Comparison of ENCODE assay signal across 17 mouse cellular contexts in the genomic region with DNA sequence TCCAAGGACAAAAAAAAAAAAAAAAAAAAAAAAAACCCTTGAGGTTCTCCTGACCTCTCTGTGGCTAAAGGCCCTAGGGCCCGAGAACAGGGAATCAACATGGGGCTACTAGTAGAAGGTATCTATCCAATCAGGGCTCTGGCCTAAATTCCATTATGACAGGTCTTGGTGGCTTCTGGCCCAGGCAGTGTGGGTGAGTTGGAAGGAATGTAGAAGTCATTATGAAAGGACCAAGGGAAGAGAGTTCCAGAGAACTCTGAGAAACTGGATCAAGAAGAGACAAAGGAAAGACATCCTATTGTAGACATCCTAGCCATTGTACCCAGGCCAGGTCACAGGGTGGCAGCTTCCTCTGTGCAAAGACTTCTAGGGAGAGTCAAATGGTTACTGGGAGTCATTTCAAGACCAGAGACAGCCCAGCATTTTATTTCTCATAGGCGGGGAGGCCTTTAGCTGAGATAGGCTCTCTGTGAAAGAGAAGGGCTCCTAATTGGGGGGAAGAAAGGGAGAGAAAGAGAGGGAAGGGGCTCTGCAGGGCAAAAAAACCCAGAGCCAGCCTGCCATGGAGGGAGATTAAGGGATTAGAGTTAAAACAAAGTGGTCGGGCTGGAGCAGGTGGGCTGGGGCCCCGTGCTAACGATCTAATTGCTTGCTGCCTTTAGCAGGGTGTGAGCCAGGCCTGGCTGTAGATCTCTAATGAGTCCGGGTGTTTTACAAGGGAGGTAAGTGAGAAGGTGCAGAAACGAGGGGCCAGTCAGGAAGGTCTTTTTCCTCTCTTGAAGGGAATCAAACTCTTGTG. TPM values are rescaled to one million over a fixed set of nuclear protein-coding genes. Genes with fewer than 3 reads are reported as not detected.
DNase-seq lines count a peak whose midpoint lies in the region; ATAC-seq and TF ChIP-seq lines count a peak whose summit lies in the region.
"Had no signal": no experiment of that assay in that cellular context is flagged by ENCODE, and none has a peak within 500 bp of the region (broad histone marks: within the 10 kb centered on the region; RNA-seq: fewer than 3 reads in every experiment).

No protein-coding gene starts in this region.

- H3K36me3 ChIP-seq in hindbrain, embryonic 10.5 days: peaks cover 5% of the 10 kb centered on the region; the same call in 1 of the 2 replicates
- peaks cover 3% of the 10 kb centered on the region; the same call in 1 of the 2 replicates for H3K36me3 ChIP-seq in midbrain, postnatal 0 days (ENCODE audit: insufficient read depth, low read length)
- no peaks in the 10 kb centered on the region for H3K36me3 ChIP-seq in heart, adult 2 months (ENCODE audit: control insufficient read depth, insufficient read depth, low read length)

- peaks cover 94% of the 10 kb centered on the region for H3K4me1 ChIP-seq in hindbrain, embryonic 10.5 days (replicated peaks)
- H3K4me1 ChIP-seq in midbrain, postnatal 0 days (ENCODE audit: insufficient read depth, low read length): no peaks in the 10 kb centered on the region
- no peaks in the 10 kb centered on the region for H3K4me1 ChIP-seq in heart, adult 2 months (ENCODE audit: control insufficient read depth, insufficient read depth, low read length)

- no peak overlapping the region for H3K9ac ChIP-seq in midbrain, postnatal 0 days (replicated peaks; ENCODE audit: low read length, poor library complexity, severe bottlenecking)
- no peak overlapping the region for H3K9ac ChIP-seq in heart, adult 2 months (ENCODE audit: low read depth, low read length)

- no peaks in the 10 kb centered on the region for H3K79me2 ChIP-seq in heart, adult 2 months (replicated peaks; ENCODE audit: control insufficient read depth, insufficient read depth, low read length)

- WGBS in hindbrain, embryonic 10.5 days: 35% methylated on average over 7 of the region's 7 CpGs
- 17% methylated on average over 7 of the region's 7 CpGs for WGBS in midbrain, postnatal 0 days
- 47% methylated on average over 7 of the region's 7 CpGs for WGBS in heart, adult 2 months

- no peak for ATAC-seq in midbrain, postnatal 0 days (ENCODE audit: low FRiP score)
- ATAC-seq in erythroblast, adult 5-6 weeks (replicated peaks; ENCODE audit: low FRiP score, poor library complexity, severe bottlenecking): no peak

- intact Hi-C loops in heart, adult 2 months (cut with DNase I): no loop called here

- no peak for DNase-seq in layer of hippocampus, adult 2 months (ENCODE audit: low spot score in 2 of 2)
- no peak for DNase-seq in layer of hippocampus, postnatal 36 days
- DNase-seq in cerebellum, adult 8-10 months: peak; percentile 25
- DNase-seq in hindbrain, embryonic 10.5 days (ENCODE audit: low spot score): no peak
- DNase-seq in midbrain, postnatal 0 days (ENCODE audit: low spot score): no peak
- no peak for DNase-seq in adrenal gland, adult 18-20 months (ENCODE audit: low spot score in 2 of 2)
- no peak for DNase-seq in heart, adult 2 months
- DNase-seq: gastrocnemius, postnatal 36 days; kidney, adult 9 months; lung, postnatal 36 days had no signal

- TF ChIP-seq CTCF in layer of hippocampus, adult 2 months (conservative IDR thresholded peaks at IDR 0.05): no peak
- TF ChIP-seq CTCF in midbrain, postnatal 0 days (IDR thresholded peaks at IDR 0.05): no peak
- no peak for TF ChIP-seq CTCF in heart, adult 2 months (IDR thresholded peaks at IDR 0.05)

- H3K27ac ChIP-seq in layer of hippocampus, adult 2 months: peak overlapping the region; percentile 85
- peak overlapping the region; percentile 82 for H3K27ac ChIP-seq in hindbrain, embryonic 10.5 days
- H3K27ac ChIP-seq in midbrain, postnatal 0 days (ENCODE audit: low read depth, low read length): peak overlapping the region; percentile 60
- H3K27ac ChIP-seq in heart, adult 2 months: no peak overlapping the region
- H3K27ac ChIP-seq: stomach, postnatal 0 days had no signal

- no peak for TF ChIP-seq POLR2A in heart, adult 2 months (IDR thresholded peaks at IDR 0.05; ENCODE audit: insufficient read depth, low read depth, low read length)

- H3K9me3 ChIP-seq in hindbrain, embryonic 10.5 days: no peaks in the 10 kb centered on the region
- H3K9me3 ChIP-seq in midbrain, postnatal 0 days (ENCODE audit: low read length): no peaks in the 10 kb centered on the region

- H3K4me2 ChIP-seq in midbrain, postnatal 0 days (ENCODE audit: low read depth, low read length, poor library complexity, severe bottlenecking): no peak overlapping the region
- H3K4me2 ChIP-seq: liver, embryonic 11.5 days had no signal

- peaks cover 100% of the 10 kb centered on the region for H3K27me3 ChIP-seq in hindbrain, embryonic 10.5 days (ENCODE audit: insufficient read depth, poor library complexity, severe bottlenecking)
- H3K27me3 ChIP-seq in midbrain, postnatal 0 days (ENCODE audit: insufficient read depth, low read length): no peaks in the 10 kb centered on the region
- peaks cover 3% of the 10 kb centered on the region; the same call in 1 of the 2 replicates for H3K27me3 ChIP-seq in heart, adult 2 months (ENCODE audit: control insufficient read depth, insufficient read depth, low read length)

- TF ChIP-seq EP300 in heart, adult 2 months (IDR thresholded peaks at IDR 0.05; ENCODE audit: insufficient read depth, low read depth, low read length): no peak

- no peak overlapping the region for H3K4me3 ChIP-seq in layer of hippocampus, adult 2 months
- H3K4me3 ChIP-seq in hindbrain, embryonic 10.5 days: no peak overlapping the region
- no peak overlapping the region for H3K4me3 ChIP-seq in midbrain, postnatal 0 days (ENCODE audit: low read depth, low read length)
- no peak overlapping the region for H3K4me3 ChIP-seq in heart, adult 2 months

RNA-seq across cellular contexts. Expression of a gene that starts 21.5 kb away (rescaled TPM):
- total RNA-seq in layer of hippocampus, adult 2 months (2021): not detected
- not detected for total RNA-seq in layer of hippocampus, postnatal 36 days (2021)
- polyA plus RNA-seq in hindbrain, embryonic 10.5 days (2016; fragmentation: Nextera tagmentation; extraction: Ambion mirVana): not detected in 2 replicates
- total RNA-seq in midbrain, postnatal 0 days (2014; rRNA removed): 0.94 and 1.0 TPM in 2 replicates
- polyA plus RNA-seq in midbrain, postnatal 0 days (2015; fragmentation: Nextera tagmentation; extraction: Ambion mirVana): 0.21 and 0.41 TPM in 2 replicates
- 10 to 100 TPM; 11.2 to 17.8 TPM for total RNA-seq in adrenal gland, adult 18-20 months (2021)
- not detected in 2 replicates for total RNA-seq in erythroblast, adult 5-6 weeks (2015; ENCODE audit: low replicate concordance)
- total RNA-seq in erythroblast, adult 5-6 weeks (2017; ENCODE audit: low replicate concordance): not detected in 2 replicates
- not detected for total RNA-seq in heart, adult 2 months (2021)
- polyA plus RNA-seq in heart, adult 2 months (2012; rRNA removed): 0.20 TPM in 1 of 2 replicates, not detected in the other
- total RNA-seq: gastrocnemius, postnatal 36 days; left cerebral cortex, adult 18-20 months had no signal
- polyA plus RNA-seq: C2C12, Patski had no signal

RNA-seq across cellular contexts. Expression of a gene that starts 54.0 kb away (rescaled TPM):
- total RNA-seq in layer of hippocampus, adult 2 months (2021): under 1 TPM in 1 of 2 experiments, not detected in 1; 0.59 TPM
- under 1 TPM; 0.47 to 0.76 TPM for total RNA-seq in layer of hippocampus, postnatal 36 days (2021)
- polyA plus RNA-seq in hindbrain, embryonic 10.5 days (2016; fragmentation: Nextera tagmentation; extraction: Ambion mirVana): not detected in 2 replicates
- not detected in 2 replicates for total RNA-seq in midbrain, postnatal 0 days (2014; rRNA removed)
- 0.20 and 0.21 TPM in 2 replicates for polyA plus RNA-seq in midbrain, postnatal 0 days (2015; fragmentation: Nextera tagmentation; extraction: Ambion mirVana)
- 1 to 10 TPM in 1 of 2 experiments, under 1 TPM in 1; 0.58 to 1.0 TPM for total RNA-seq in adrenal gland, adult 18-20 months (2021)
- not detected in 2 replicates for total RNA-seq in erythroblast, adult 5-6 weeks (2015; ENCODE audit: low replicate concordance)
- not detected in 2 replicates for total RNA-seq in erythroblast, adult 5-6 weeks (2017; ENCODE audit: low replicate concordance)
- under 1 TPM; 0.26 to 0.27 TPM for total RNA-seq in heart, adult 2 months (2021)
- 0.23 TPM in 1 of 2 replicates, not detected in the other for polyA plus RNA-seq in heart, adult 2 months (2012; rRNA removed)
- polyA plus RNA-seq: C2C12; heart, embryonic 16.5 days had no signal
